Mouse (Mus musculus) thymus, postnatal 14 days (tissue): ENCODE results near the gene Olfr221.
"Not testable (repeated sequence)": the region's sequence is repeated elsewhere in the genome, so short reads cannot be mapped to it uniquely, and the experiment has no call there.

Experiments
- DNase-seq: peaks from one replicate; pipeline ENCODE4 v3.0.0; 2021

Olfr221 gene

GRCm38 (mm10) chr14:52042359-52042758 lies at the start of gene Olfr221:
Olfr221 (minus strand) TSS chr14:52042459.
- not testable (repeated sequence) for DNase-seq

GRCm38 (mm10) chr14:52083083-52083482 lies 40.8 kb upstream of the Olfr221 start:
- no peak for DNase-seq

- DNase-seq, result no peak
These were observed 29.4 kb upstream of the Olfr221 start for GRCm38 (mm10) chr14:52071599-52072137.

GRCm38 (mm10) chr14:52066135-52066534 lies 23.9 kb upstream of the Olfr221 start:
- DNase-seq, result no peak

- DNase-seq, result no peak
These were observed 19.5 kb upstream of the Olfr221 start for GRCm38 (mm10) chr14:52061798-52062197.

GRCm38 (mm10) chr14:52060800-52061199 lies 18.5 kb upstream of the Olfr221 start:
- DNase-seq, result no peak

GRCm38 (mm10) chr14:52059982-52060381 lies 17.7 kb upstream of the Olfr221 start:
- no peak for DNase-seq

- not testable (repeated sequence) for DNase-seq
These were observed 10.5 kb upstream of the Olfr221 start for GRCm38 (mm10) chr14:52052720-52053119.

- no peak for DNase-seq
These were observed 3.8 kb upstream of the Olfr221 start for GRCm38 (mm10) chr14:52045966-52046565.

GRCm38 (mm10) chr14:52044901-52045678 lies 2.8 kb upstream of the Olfr221 start:
- peak; percentile 68 for DNase-seq

GRCm38 (mm10) chr14:52043446-52043845 lies 1.2 kb upstream of the Olfr221 start:
- no peak for DNase-seq

- DNase-seq, result no peak
These were observed 2.9 kb downstream of the Olfr221 start for GRCm38 (mm10) chr14:52039332-52039731.

- DNase-seq, result no peak
These were observed 6.3 kb downstream of the Olfr221 start for GRCm38 (mm10) chr14:52035926-52036325.

GRCm38 (mm10) chr14:52026342-52026741 lies 15.9 kb downstream of the Olfr221 start:
- no peak for DNase-seq

GRCm38 (mm10) chr14:52024133-52024532 lies 18.1 kb downstream of the Olfr221 start:
- DNase-seq, result no peak

GRCm38 (mm10) chr14:52022709-52023459 lies 19.4 kb downstream of the Olfr221 start:
- DNase-seq, result peak; percentile 94

GRCm38 (mm10) chr14:52022244-52022708 lies 20.0 kb downstream of the Olfr221 start:
- no peak for DNase-seq

- no peak for DNase-seq
These were observed 20.6 kb downstream of the Olfr221 start for GRCm38 (mm10) chr14:52021568-52022212.

GRCm38 (mm10) chr14:52021138-52021529 lies 21.1 kb downstream of the Olfr221 start:
- DNase-seq, result no peak

GRCm38 (mm10) chr14:52020486-52021137 lies 21.6 kb downstream of the Olfr221 start, which contains the start of gene Zfp219:
Zfp219 (minus strand) TSS chr14:52020733.
- peak; percentile 82 for DNase-seq

GRCm38 (mm10) chr14:52019590-52020340 lies 22.5 kb downstream of the Olfr221 start:
- peak; percentile 98 for DNase-seq
